Mouse (Mus musculus) liver, embryonic 11.5 days (tissue): ENCODE results near the gene Vac14. TPM values are rescaled to one million over a fixed set of nuclear protein-coding genes. Genes with fewer than 3 reads are reported as not detected.

ENCODE experiments used
- ATAC-seq: fragments of 200-750 bp; cut with Nextera tagmentation; replicated peaks from 2 replicates; pipeline ENCODE4 v1.8.0; 2017; ENCODE audit warnings: moderate number of reproducible peaks, mild to moderate bottlenecking, moderate TSS enrichment, moderate library complexity; ENCODE audit not compliant: low FRiP score
- DNase-seq: peaks from one replicate; pipeline ENCODE4 v3.0.0-alpha.2; 2017; ENCODE audit warnings: low spot score
- H3K27ac ChIP-seq: fragments of 300-500 bp; sonication (generic); 2 replicates; pipeline ENCODE4 v1.5.1; 2014; ENCODE audit warnings: mild to moderate bottlenecking, low read depth, low read length, control low read depth
- H3K27me3 ChIP-seq: fragments of 300-500 bp; sonication (generic); replicated peaks from 2 replicates; pipeline ENCODE4 v1.6.1; 2014; ENCODE audit warnings: low read length, mixed read lengths; ENCODE audit not compliant: control insufficient read depth, insufficient read depth
- H3K36me3 ChIP-seq: fragments of 300-500 bp; sonication (generic); 2 replicates; pipeline ENCODE4 v1.6.1; 2014; ENCODE audit warnings: mild to moderate bottlenecking, low read length, moderate library complexity, mixed read lengths; ENCODE audit not compliant: control insufficient read depth, insufficient read depth
- H3K4me1 ChIP-seq: fragments of 300-500 bp; sonication (generic); replicated peaks from 2 replicates; pipeline ENCODE4 v1.6.1; 2014; ENCODE audit warnings: low read length, mixed read lengths; ENCODE audit not compliant: control insufficient read depth, insufficient read depth
- H3K4me2 ChIP-seq: fragments of 300-500 bp; sonication (generic); 2 replicates; pipeline ENCODE4 v1.6.1; 2014; ENCODE audit warnings: mild to moderate bottlenecking, control low read depth, moderate library complexity
- H3K4me3 ChIP-seq: fragments of 300-500 bp; sonication (generic); 2 replicates; pipeline ENCODE4 v1.5.1; 2014; ENCODE audit warnings: low read depth, low read length, control low read depth
- H3K9ac ChIP-seq: fragments of 300-500 bp; sonication (generic); 2 replicates; pipeline ENCODE4 v1.6.1; 2014; ENCODE audit warnings: low read depth, low read length, control low read depth
- H3K9me3 ChIP-seq: fragments of 300-500 bp; sonication (generic); 2 replicates; pipeline ENCODE4 v1.6.1; 2016; ENCODE audit warnings: low read length, inconsistent platforms, mixed read lengths; ENCODE audit not compliant: control insufficient read depth
- WGBS: fragments of 180-500 bp; shearing (Covaris S2); extraction: QIAGEN DNeasy Blood & Tissue Kit; methylation state at CpG from one replicate; pipeline ENCODE4 v1.1.7; 2014; 5-methylcytosine and 5-hydroxymethylcytosine counted together
- polyA plus RNA-seq: library from polyadenylated mRNA; unstranded; fragments of >200 nt; fragmentation: Nextera tagmentation; extraction: Ambion mirVana; gene quantifications from 2 replicates; pipeline ENCODE4 v1.2.1, GENCODE M21; 2014

Vac14 gene
- polyA plus RNA-seq, 1 experiment from 2014 or later = 34.1 TPM

DNA sequence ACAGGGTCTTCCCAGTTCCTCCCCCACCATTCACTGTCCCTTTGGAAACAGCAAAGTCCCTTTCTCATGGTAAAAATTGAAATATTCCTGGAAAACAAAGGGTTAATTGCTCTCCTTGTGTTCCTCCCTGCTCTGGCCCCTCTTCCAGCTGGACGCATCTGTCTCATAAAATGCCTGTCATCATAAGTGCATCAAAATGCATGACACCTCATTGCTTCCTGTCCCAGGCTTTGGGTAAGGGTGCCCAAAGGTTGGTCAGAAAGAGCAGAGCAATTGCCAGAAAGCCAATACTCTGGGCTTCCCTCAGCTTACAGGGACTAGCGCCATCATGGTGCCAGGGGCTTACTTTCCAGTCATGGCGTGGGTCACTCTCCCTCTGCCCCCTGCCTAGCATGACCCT, 92.2 kb downstream of the Vac14 start:
- Histone ChIP-seq H3K27ac (no peak overlapping the region), H3K9me3 (no peaks in the 10 kb centered on the region), H3K27me3 (no peaks in the 10 kb centered on the region), H3K4me3 (no peak overlapping the region), H3K4me1 (no peaks in the 10 kb centered on the region; the same call in 1 of the 2 replicates), H3K4me2 (no peak overlapping the region), H3K9ac (no peak overlapping the region), H3K36me3 (peaks cover 24% of the 10 kb centered on the region)
- 82% methylated on average over 3 of the region's 3 CpGs for WGBS
- no peak for ATAC-seq
- DNase-seq = no peak

DNA sequence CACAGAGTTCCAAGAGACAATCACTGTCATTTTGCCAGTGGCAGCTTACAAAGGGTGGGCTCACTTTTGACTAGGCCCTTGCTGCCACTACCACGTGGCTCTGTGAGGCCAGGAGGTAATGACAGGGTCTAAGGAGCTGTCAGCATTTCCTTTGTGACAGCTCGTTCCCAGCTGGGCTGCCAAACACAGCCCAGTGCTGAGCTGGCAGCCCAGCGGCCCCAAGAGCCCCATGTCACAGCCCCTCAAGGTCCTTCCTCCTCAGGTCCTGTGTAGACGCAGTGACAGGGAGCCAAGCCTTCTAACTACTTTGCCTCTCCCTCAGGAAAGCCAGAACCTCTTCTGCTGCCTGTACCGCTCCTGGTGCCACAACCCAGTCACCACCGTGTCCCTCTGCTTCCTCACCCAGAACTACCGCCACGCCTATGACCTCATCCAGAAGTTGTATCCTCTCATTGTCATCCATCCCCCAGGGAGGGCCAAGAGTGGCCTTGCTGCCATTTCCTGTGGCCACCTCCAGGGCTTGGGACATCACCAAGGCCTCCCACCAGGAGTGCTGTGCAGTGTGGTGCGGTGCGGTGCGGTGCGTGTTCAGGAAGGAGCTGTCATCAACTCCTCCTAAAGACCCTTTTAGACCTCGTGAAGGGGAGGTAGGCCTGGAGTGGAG, 93.0 kb downstream of the Vac14 start:
- peak; percentile 22; the same call in 1 of the 2 replicates for ATAC-seq
- H3K4me1 ChIP-seq = no peaks in the 10 kb centered on the region; the same call in 1 of the 2 replicates
- no peak overlapping the region for H3K4me2 ChIP-seq
- H3K27ac ChIP-seq = peak overlapping the region; percentile 36; the same call in 1 of the 2 replicates
- no peaks in the 10 kb centered on the region for H3K9me3 ChIP-seq
- H3K27me3 ChIP-seq = no peaks in the 10 kb centered on the region
- DNase-seq = no peak
- no peak overlapping the region for H3K4me3 ChIP-seq
- H3K36me3 ChIP-seq = peaks cover 24% of the 10 kb centered on the region
- no peak overlapping the region for H3K9ac ChIP-seq
- 65% methylated on average over 13 of the region's 13 CpGs for WGBS

DNA sequence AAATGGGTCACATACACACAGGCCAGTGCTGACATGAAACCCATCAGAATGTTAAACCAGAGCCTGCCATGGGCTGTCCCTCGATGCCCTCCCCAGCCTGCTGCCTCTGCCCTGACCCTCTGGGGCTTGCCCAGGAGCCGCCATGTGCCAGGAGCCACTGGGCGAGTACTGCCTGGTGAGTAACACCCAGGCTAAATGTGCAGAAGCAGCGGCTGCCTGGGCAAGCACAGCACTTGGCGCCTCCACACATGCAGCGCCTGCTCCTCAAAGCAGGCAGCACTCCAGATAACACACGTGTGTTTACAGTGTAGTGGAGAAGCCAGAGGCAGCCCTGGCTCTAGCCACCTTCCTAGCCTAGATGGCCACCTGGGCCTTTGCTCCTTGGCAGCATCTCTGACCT, 94.7 kb downstream of the Vac14 start:
- Histone ChIP-seq H3K9me3 (no peaks in the 10 kb centered on the region), H3K27ac (no peak overlapping the region), H3K4me1 (peaks cover 2% of the 10 kb centered on the region; the same call in 1 of the 2 replicates), H3K4me2 (no peak overlapping the region), H3K27me3 (no peaks in the 10 kb centered on the region), H3K9ac (no peak overlapping the region), H3K4me3 (no peak overlapping the region), H3K36me3 (peaks cover 24% of the 10 kb centered on the region)
- DNase-seq (no peak), ATAC-seq (no peak)
- WGBS = 86% methylated on average over 7 of the region's 7 CpGs

DNA sequence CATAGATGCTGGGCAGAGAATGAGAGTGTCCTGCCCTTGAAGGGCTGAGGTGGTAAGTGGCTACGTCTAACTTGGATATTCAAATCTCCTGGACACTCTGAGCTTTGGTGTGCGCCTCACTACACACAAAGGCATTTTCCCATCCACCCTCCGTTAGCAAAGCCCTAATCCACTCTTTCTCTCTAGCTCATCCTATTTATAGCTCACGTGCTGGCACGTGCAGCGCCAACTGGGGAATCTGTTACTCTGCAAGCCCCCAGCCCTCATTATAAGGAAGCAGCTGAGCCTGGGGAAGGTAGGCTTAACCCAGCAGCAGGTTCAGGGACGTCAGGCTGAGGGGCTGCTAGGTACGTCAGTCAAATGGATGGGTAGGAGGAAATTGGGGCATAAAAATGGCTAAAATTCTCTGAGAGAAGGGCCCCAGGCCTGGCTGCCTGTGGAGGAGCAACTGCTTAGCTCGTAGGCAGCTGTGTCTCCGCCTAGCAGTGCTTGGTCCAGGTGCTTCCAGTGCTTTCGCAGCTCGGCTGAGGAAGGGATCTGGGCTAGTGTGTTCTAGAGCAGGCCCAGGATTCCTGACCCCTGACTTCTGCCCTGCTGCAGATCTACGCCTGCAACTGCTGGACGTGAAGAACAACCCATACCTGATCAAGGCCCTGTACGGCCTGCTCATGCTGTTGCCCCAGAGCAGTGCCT, 96.6 kb downstream of the Vac14 start:
- Histone ChIP-seq H3K9ac (no peak overlapping the region), H3K27ac (no peak overlapping the region), H3K36me3 (peaks cover 24% of the 10 kb centered on the region), H3K27me3 (peaks cover 2% of the 10 kb centered on the region; the same call in 1 of the 2 replicates), H3K4me2 (no peak overlapping the region), H3K4me3 (no peak overlapping the region), H3K9me3 (no peaks in the 10 kb centered on the region), H3K4me1 (peaks cover 13% of the 10 kb centered on the region)
- WGBS = 84% methylated on average over 15 of the region's 15 CpGs
- DNase-seq (no peak), ATAC-seq (no peak)

DNA sequence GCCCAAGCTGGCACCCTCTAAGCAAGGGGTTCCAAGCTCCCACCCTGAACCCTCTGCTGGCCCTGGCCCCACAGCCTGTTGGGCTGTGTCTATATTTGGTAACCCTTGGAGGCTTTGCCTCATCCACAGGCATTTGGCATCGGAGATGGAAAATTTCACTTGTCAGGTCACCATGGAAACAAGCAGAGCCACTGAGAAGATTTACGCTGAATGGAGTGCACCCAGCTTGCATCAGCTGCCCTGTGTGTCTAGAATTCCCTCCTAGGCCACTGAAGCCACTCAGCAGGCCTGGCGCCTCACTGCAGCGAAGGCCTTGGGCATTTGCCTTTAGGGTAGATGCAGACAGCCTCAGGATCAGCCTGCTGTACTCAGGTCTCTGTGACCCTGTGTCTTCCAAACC, 97.7 kb downstream of the Vac14 start:
- no peak overlapping the region for H3K4me3 ChIP-seq
- WGBS = 73% methylated on average over 4 of the region's 4 CpGs
- no peak for ATAC-seq
- H3K4me1 ChIP-seq = peaks cover 17% of the 10 kb centered on the region
- DNase-seq = no peak
- no peak overlapping the region for H3K9ac ChIP-seq
- no peak overlapping the region for H3K27ac ChIP-seq
- H3K9me3 ChIP-seq = no peaks in the 10 kb centered on the region
- H3K36me3 ChIP-seq = peaks cover 18% of the 10 kb centered on the region
- peaks cover 13% of the 10 kb centered on the region for H3K27me3 ChIP-seq
- no peak overlapping the region for H3K4me2 ChIP-seq

DNA sequence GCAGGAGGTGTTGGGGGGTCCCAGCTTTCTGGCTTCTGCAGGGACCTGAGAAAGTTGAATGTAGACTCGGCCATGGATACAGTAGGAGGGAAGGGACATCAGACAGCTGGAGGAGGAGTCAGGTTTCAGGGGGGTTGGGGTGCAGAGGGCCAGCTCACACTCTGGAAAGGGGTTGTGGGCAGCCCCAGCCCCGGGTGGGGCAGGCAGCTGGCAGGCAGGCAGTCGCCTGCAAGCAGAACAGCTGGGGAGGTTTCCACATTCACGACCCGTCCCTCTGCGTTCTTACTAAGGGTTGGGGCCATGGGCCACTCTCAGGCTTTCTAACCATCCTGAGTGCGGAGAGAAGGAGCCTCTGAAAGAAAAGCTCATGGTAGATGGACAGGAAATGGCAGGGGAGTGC, 98.7 kb downstream of the Vac14 start:
- H3K27me3 ChIP-seq = peaks cover 18% of the 10 kb centered on the region
- H3K36me3 ChIP-seq = peaks cover 10% of the 10 kb centered on the region
- H3K4me2 ChIP-seq = no peak overlapping the region
- ATAC-seq (no peak), DNase-seq (no peak)
- H3K9me3 ChIP-seq = no peaks in the 10 kb centered on the region
- H3K27ac ChIP-seq = no peak overlapping the region
- WGBS = 76% methylated on average over 7 of the region's 7 CpGs
- no peak overlapping the region for H3K9ac ChIP-seq
- peaks cover 17% of the 10 kb centered on the region for H3K4me1 ChIP-seq
- no peak overlapping the region for H3K4me3 ChIP-seq

DNA sequence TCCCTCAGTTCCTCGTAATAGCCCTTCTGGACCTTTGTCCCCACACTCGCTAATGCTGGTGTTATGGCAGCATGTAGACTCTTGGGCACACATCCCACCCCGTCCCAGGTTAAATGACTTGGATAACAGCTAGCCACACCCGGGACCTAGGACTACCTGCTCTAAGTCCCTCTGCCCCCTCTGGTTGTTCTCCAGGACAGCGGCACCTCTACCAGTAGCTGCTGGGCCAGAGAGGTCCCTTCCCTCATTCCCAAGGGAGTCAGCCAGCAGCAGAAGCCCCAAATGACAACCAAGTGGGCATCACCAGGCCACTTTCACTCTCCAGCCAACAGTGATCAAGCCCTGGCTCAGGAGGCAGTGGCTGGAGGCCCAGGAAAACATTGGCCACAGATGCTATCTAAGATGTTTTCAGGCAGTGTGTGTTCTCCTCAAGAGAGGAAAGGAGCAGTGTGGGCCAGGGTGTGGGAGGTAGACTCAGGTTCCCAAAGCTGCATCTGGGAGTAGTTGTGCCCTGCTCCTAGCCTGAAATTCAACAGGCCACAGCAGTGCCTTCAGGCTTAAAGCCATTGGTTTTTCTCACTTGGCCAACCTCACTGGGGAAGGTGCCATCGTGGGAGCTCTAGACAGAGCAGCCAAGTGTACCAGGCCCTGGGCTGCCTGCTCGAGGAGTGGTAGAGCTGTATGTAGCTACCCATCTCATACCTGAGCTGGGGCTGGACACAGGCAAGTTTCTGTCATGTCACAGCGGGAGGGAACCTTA, 100.0 kb downstream of the Vac14 start:
- ATAC-seq = no peak
- no peak overlapping the region for H3K4me2 ChIP-seq
- peaks cover 25% of the 10 kb centered on the region for H3K4me1 ChIP-seq
- peaks cover 25% of the 10 kb centered on the region for H3K27me3 ChIP-seq
- H3K36me3 ChIP-seq = no peaks in the 10 kb centered on the region; the same call in 1 of the 2 replicates
- H3K4me3 ChIP-seq = no peak overlapping the region
- no peaks in the 10 kb centered on the region for H3K9me3 ChIP-seq
- 77% methylated on average over 8 of the region's 8 CpGs for WGBS
- DNase-seq = no peak
- H3K27ac ChIP-seq = no peak overlapping the region
- no peak overlapping the region for H3K9ac ChIP-seq

DNA sequence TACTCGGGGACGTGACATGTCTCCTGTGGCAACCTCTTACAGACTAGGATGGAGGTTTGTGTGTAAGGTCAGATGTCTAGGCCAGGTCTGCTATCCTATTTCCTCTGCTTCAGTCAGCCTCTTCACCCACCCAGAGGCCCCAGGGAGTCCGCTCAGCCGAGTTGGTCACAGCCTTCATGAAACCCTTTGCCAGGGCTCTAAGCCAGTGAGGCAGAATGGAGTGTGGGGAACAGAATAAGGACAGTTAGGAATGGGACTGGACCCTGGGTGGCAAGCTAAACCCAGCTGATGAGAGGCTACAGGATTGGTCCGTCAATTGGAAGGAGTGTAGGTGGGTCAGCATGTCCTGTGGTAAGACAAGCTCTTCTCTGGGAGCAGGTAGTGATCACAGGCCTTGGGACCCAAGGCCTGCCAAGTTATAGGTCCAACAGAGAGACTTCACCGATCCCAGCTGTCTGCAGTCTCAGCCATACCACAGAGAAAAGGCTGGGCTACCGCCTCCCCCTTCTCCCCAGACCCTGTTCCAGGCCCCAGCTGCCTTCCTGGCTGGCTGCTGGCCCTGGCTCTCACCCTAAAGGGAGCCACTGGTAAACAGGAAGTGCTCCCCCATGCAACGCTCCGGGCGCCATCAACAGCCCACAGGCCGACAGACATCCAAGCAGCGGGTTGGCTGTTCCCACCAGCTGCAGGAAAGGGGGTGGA, 100.7 kb downstream of the Vac14 start:
- no peak overlapping the region for H3K4me3 ChIP-seq
- no peak overlapping the region for H3K4me2 ChIP-seq
- no peaks in the 10 kb centered on the region for H3K9me3 ChIP-seq
- peaks cover 25% of the 10 kb centered on the region for H3K27me3 ChIP-seq
- H3K36me3 ChIP-seq = no peaks in the 10 kb centered on the region; the same call in 1 of the 2 replicates
- DNase-seq (no peak), ATAC-seq (no peak)
- H3K4me1 ChIP-seq = peaks cover 25% of the 10 kb centered on the region
- no peak overlapping the region for H3K27ac ChIP-seq
- 39% methylated on average over 12 of the region's 12 CpGs for WGBS
- H3K9ac ChIP-seq = no peak overlapping the region
